Mouse (Mus musculus) kidney, postnatal 14 days (tissue): ENCODE measurements at regions not wholly inside any gene's neighbourhood (a gene's known extent, or its start where the extent isn't known, plus 50 kb on each side); places are given as distances from the start of the nearest gene placed in this dataset.

Experiments used
- DNase-seq: peaks from one replicate; pipeline ENCODE4 v3.0.0; 2022; ENCODE audit warnings: mixed read lengths

DNA sequence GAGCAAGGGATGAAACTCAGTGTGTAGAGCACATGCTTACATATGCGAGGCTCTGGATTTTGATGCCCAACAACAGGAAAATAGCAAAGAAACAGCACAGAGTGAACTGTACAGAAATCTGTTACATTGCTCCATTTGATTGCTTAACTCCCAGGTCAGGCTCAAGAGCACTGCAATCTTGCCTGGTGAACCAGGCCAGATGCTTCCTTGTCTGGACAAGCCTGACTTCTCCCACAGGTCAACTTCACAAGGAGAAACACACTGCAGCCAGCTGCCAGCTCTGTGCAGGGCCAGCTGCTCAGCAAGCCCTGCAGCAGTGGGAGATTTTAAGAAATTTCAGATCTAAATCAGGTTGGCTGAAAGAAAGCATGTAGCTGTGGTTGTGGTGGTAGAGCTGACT is 81.2 kb upstream of the 1700066M21Rik start:
- DNase-seq: no peak

DNA sequence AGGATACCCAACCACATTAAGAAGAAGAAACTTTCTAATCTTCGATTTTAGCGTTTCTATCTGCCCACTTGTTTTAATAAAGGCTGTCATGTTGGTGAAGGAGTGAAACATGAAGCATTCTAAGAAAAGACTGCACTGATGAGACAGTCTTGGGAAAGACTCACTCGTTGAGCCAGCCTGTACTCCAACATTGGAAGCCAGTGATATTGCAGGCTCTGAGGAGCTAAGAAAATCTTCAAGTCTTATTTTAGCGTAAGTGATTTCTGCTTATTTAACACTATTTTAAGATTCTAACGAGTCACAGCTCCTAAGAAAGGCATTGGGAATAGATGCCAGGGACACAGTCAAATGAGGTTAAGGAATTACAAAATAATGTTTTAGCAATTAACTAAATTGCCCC is 78.9 kb upstream of the 1700066M21Rik start:
- DNase-seq: no peak

- DNase-seq: no peak
Measured at GRCm38 (mm10) chr1:57301260-57301979, 76.0 kb upstream of the 1700066M21Rik start.

DNA sequence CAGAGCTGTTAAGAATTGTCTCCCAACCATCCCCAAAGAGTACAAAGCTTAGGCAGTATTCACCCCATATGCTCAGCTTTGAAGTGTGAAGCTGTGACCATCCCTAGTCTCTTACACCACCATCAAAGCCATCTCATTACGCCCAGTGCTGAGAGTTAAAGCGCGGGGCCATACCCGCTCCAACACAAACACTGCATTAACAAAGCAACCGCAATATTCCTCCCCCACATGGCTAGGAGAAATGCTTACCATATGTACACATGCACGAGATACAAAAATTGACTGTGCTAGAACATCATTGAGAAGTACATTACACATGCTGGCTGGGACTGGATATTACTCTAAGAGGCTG is 75.5 kb upstream of the 1700066M21Rik start:
- DNase-seq: no peak

- DNase-seq: no peak
Measured at GRCm38 (mm10) chr1:57304757-57305156, 72.7 kb upstream of the 1700066M21Rik start.

- DNase-seq: no peak
Measured at GRCm38 (mm10) chr1:57322535-57322934, 54.9 kb upstream of the 1700066M21Rik start.

DNA sequence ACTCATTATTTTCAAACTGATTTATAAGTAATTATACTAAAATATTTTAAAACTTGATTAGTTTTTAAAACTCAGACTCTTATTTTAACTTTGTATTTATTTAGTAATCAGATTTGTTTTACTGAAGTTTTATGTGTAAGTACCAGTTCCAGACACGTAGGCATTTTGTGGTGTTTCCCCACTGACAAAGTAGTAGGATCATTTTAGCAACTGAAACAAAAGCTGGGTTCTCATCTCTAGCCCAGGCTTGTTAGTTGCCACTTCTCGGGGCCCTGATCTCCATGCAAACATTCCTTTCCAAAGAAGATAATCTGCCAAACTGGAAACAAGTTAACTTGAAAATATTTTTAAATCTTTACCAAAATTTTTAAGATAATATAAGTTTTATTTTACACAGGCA is 54.3 kb upstream of the 1700066M21Rik start:
- no peak for DNase-seq

DNA sequence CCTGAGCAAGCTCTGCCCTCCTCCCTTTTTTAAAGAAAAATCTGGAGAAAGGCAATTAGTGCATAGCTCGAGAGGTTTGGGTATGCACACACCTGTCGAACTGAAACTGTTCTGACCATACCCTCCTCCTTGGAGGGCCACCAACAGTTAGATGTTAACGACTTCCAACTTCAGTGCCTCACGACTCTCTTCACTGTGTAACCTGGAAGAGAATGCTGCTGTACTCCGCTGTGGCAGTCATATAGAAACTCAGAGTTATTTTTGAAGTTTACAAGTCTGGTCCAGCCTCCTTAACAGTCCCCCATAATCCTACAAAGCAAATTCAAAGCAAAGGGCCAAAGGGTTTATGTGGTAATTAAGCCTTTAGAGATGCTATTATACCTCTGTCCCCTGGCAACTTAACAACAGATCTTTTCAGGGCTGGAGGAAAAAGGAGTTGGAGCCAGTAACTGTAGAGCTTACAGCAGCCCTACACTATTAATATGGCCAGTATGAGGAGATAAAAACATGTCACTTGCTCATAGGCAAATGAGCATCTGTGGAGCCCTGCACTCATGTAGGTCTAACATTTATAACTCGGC is 51.7 kb upstream of the 1700066M21Rik start:
- no peak for DNase-seq
